Mouse (Mus musculus): ENCODE results near the gene E030030I06Rik. TPM values are rescaled to one million over a fixed set of nuclear protein-coding genes. Genes with fewer than 3 reads are reported as not detected.
"Not testable (repeated sequence)": the region's sequence is repeated elsewhere in the genome, so short reads cannot be mapped to it uniquely, and the experiment has no call there.

The E030030I06Rik gene
- polyA plus RNA-seq, 1 experiment from 2014 or later, result 10.8 TPM

DNA sequence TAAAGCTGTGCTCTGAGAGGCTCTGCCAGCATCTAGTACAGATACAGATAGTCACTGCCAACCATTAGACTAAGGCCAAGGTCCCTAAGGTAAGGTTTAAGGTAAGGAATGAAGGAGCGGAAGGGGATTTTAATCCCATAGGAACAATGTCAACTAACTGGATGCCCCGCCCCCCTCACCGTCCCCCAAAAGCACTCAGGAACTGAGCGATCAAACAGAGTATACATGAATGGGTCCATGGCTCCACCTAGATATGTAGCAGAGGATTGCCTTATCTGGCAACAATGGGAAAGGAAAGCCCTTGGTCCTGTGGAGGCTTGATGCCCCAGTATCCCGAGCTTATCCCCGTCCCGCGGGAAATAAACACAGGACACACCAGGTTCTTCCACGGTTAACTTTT lies 14.2 kb upstream of the E030030I06Rik start:
- not testable (repeated sequence) for H3K27ac ChIP-seq; ATAC-seq (ENCODE audit: insufficient number of reproducible peaks, low FRiP score, low TSS enrichment, low read depth); H3K36me3 ChIP-seq; H3K9ac ChIP-seq; H3K9me3 ChIP-seq
- Histone ChIP-seq H3K27me3 (peaks cover 30% of the 10 kb centered on the region), H3K4me1 (peaks cover 11% of the 10 kb centered on the region), H3K4me2 (peak overlapping the region; percentile 31; the same call in 1 of the 2 replicates), H3K4me3 (peak overlapping the region; percentile 7)
- 10% methylated on average over 9 of the region's 9 CpGs for WGBS

GRCm38 (mm10) chr10:22159581-22160140 lies 10.6 kb upstream of the E030030I06Rik start:
- Histone ChIP-seq H3K4me2 (no peak overlapping the region), H3K9ac (no peak overlapping the region), H3K4me3 (no peak overlapping the region), H3K9me3 (no peaks in the 10 kb centered on the region), H3K36me3 (no peaks in the 10 kb centered on the region), H3K27ac (no peak overlapping the region), H3K27me3 (peaks cover 63% of the 10 kb centered on the region), H3K4me1 (peaks cover 15% of the 10 kb centered on the region)
- no peak for ATAC-seq (ENCODE audit: insufficient number of reproducible peaks, low FRiP score, low TSS enrichment, low read depth)
- WGBS, result 6% methylated on average over 23 of the region's 23 CpGs

- Histone ChIP-seq H3K36me3 (no peaks in the 10 kb centered on the region), H3K9me3 (no peaks in the 10 kb centered on the region), H3K4me2 (peak overlapping the region; percentile 65), H3K4me3 (peak overlapping the region; percentile 41), H3K4me1 (peaks cover 18% of the 10 kb centered on the region), H3K27ac (no peak overlapping the region), H3K9ac (no peak overlapping the region), H3K27me3 (peaks cover 66% of the 10 kb centered on the region)
- WGBS, result under 1% methylated on average over 24 of the region's 24 CpGs
- no peak for ATAC-seq (ENCODE audit: insufficient number of reproducible peaks, low FRiP score, low TSS enrichment, low read depth)
Measured at GRCm38 (mm10) chr10:22159131-22159561, 10.1 kb upstream of the E030030I06Rik start.

GRCm38 (mm10) chr10:22158310-22158999 lies 9.4 kb upstream of the E030030I06Rik start, which contains the start of the genes Raet1e and H60b:
Gene Raet1e (plus strand): TSS chr10:22158569.
Gene H60b (plus strand): TSS chr10:22158586.
- ATAC-seq (ENCODE audit: insufficient number of reproducible peaks, low FRiP score, low TSS enrichment, low read depth), result peak; percentile 52; the same call in 1 of the 2 replicates
- not testable (repeated sequence) for H3K27ac ChIP-seq, H3K9me3 ChIP-seq, H3K9ac ChIP-seq, H3K36me3 ChIP-seq
- peaks cover 70% of the 10 kb centered on the region for H3K27me3 ChIP-seq
- 1% methylated on average over 48 of the region's 48 CpGs for WGBS
- peak within 1 kb of the TSS; percentile 41 for H3K4me3 ChIP-seq
- H3K4me2 ChIP-seq, result peak within 1 kb of the TSS; percentile 65
- H3K4me1 ChIP-seq, result peaks cover 20% of the 10 kb centered on the region

- 17% methylated on average over 3 of the region's 3 CpGs for WGBS
- ATAC-seq (ENCODE audit: insufficient number of reproducible peaks, low FRiP score, low TSS enrichment, low read depth), result no peak
- H3K4me1 ChIP-seq, result peaks cover 35% of the 10 kb centered on the region
Measured at GRCm38 (mm10) chr10:22154871-22155799, 6.1 kb upstream of the E030030I06Rik start.

GRCm38 (mm10) chr10:22154127-22154526 lies 5.1 kb upstream of the E030030I06Rik start:
- under 1% methylated on average over 38 of the region's 38 CpGs for WGBS
- not testable (repeated sequence) for H3K9ac ChIP-seq; H3K27ac ChIP-seq; H3K9me3 ChIP-seq; H3K36me3 ChIP-seq; ATAC-seq (ENCODE audit: insufficient number of reproducible peaks, low FRiP score, low TSS enrichment, low read depth)
- Histone ChIP-seq H3K27me3 (peaks cover 79% of the 10 kb centered on the region), H3K4me1 (peaks cover 41% of the 10 kb centered on the region), H3K4me2 (peak overlapping the region; percentile 57), H3K4me3 (peak overlapping the region; percentile 36)

More at GRCm38 (mm10) chr10:22154871-22155799, 6.1 kb upstream of the E030030I06Rik start:
- peaks cover 76% of the 10 kb centered on the region for H3K27me3 ChIP-seq
- H3K27ac ChIP-seq, result no peak overlapping the region
- no peaks in the 10 kb centered on the region for H3K9me3 ChIP-seq
- no peak overlapping the region for H3K4me2 ChIP-seq
- H3K9ac ChIP-seq, result no peak overlapping the region
- no peak overlapping the region for H3K4me3 ChIP-seq
- no peaks in the 10 kb centered on the region for H3K36me3 ChIP-seq

GRCm38 (mm10) chr10:22153147-22153690 lies 4.1 kb upstream of the E030030I06Rik start:
- not testable (repeated sequence) for H3K9me3 ChIP-seq

GRCm38 (mm10) chr10:22151863-22152640 lies 3.0 kb upstream of the E030030I06Rik start:
- H3K9me3 ChIP-seq; H3K9ac ChIP-seq; H3K4me3 ChIP-seq; H3K4me2 ChIP-seq; H3K36me3 ChIP-seq; H3K27ac ChIP-seq; ATAC-seq (ENCODE audit: insufficient number of reproducible peaks, low FRiP score, low TSS enrichment, low read depth): not testable (repeated sequence)
- peaks cover 31% of the 10 kb centered on the region for H3K4me1 ChIP-seq
- peaks cover 60% of the 10 kb centered on the region for H3K27me3 ChIP-seq
- WGBS, result 4% methylated on average over 11 of the region's 11 CpGs

More at GRCm38 (mm10) chr10:22153147-22153690, 4.1 kb upstream of the E030030I06Rik start:
- peaks cover 70% of the 10 kb centered on the region for H3K27me3 ChIP-seq
- H3K27ac ChIP-seq; H3K4me2 ChIP-seq; H3K9ac ChIP-seq; ATAC-seq (ENCODE audit: insufficient number of reproducible peaks, low FRiP score, low TSS enrichment, low read depth); H3K36me3 ChIP-seq; H3K4me3 ChIP-seq: not testable (repeated sequence)
- 5% methylated on average over 7 of the region's 7 CpGs for WGBS
- peaks cover 33% of the 10 kb centered on the region for H3K4me1 ChIP-seq

DNA sequence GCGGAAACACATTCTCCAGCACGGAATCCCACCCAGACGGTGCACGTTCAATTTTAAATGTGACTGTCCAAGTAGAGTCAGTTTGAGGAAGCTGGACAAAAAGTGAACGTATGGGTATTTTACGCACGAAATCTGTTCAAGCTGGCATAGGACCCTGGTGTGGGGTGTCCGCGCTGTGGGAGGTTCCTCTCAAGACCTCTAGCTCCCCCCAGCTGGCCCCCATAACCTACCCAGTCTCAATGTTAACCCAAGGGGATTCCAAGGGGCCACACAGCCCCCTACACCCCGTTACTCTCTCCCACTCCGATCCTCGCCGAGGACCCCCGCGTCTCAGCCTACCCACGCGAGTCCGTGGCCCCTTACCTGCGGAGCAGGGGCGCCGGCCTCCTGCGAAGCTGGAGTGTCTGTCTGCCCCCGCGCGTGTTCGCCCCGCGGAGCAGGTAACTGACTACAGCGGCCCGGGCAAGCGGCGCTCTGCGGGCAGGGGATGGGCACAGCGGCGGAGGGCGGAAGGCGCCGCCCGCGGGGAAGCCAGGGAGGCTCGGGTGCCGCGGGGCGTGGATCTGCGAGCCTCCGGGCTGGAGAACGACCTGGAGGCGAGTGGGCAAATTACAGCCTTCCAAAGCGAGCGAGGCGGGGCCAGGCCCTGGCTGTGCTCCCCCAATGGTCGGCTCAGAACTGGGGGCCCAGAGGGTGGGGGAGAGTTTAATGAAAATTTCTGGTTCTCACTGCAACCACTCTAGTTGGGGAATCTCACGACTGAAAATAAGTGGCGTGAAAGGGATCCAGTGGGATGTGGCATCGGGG lies 2.2 kb upstream of the E030030I06Rik start:
- H3K27me3 ChIP-seq, result peaks cover 52% of the 10 kb centered on the region

GRCm38 (mm10) chr10:22150593-22150992 lies 1.5 kb upstream of the E030030I06Rik start:
- Histone ChIP-seq H3K9me3 (no peaks in the 10 kb centered on the region), H3K9ac (no peak overlapping the region), H3K4me2 (peak overlapping the region; percentile 88), H3K27me3 (peaks cover 46% of the 10 kb centered on the region), H3K4me3 (peak overlapping the region; percentile 71), H3K27ac (no peak overlapping the region), H3K4me1 (peaks cover 31% of the 10 kb centered on the region), H3K36me3 (no peaks in the 10 kb centered on the region)
- ATAC-seq (ENCODE audit: insufficient number of reproducible peaks, low FRiP score, low TSS enrichment, low read depth), result no peak
- 0% methylated on average over 27 of the region's 27 CpGs for WGBS

More for the DNA sequence above, 2.2 kb upstream of the E030030I06Rik start:
- not testable (repeated sequence) for H3K36me3 ChIP-seq; H3K9me3 ChIP-seq; ATAC-seq (ENCODE audit: insufficient number of reproducible peaks, low FRiP score, low TSS enrichment, low read depth); H3K27ac ChIP-seq; H3K9ac ChIP-seq
- H3K4me1 ChIP-seq, result peaks cover 31% of the 10 kb centered on the region
- H3K4me3 ChIP-seq, result peak overlapping the region; percentile 71
- WGBS, result 1% methylated on average over 55 of the region's 55 CpGs
- H3K4me2 ChIP-seq, result peak overlapping the region; percentile 88

All from limb, embryonic 15.5 days (tissue).